Mouse (Mus musculus): ENCODE results near the gene Plekha7. TPM values are rescaled to one million over a fixed set of nuclear protein-coding genes. Genes with fewer than 3 reads are reported as not detected.

The Plekha7 gene
- polyA plus RNA-seq, 1 experiment = 29.2 TPM

- TF ChIP-seq GATA1 (IDR thresholded peaks at IDR 0.05; ENCODE audit: low read length) = no peak
Observed at GRCm38 (mm10) chr7:116223010-116223783, 85.0 kb downstream of the Plekha7 start.

GRCm38 (mm10) chr7:116222288-116223009, 85.7 kb downstream of the Plekha7 start:
- no peak for TF ChIP-seq GATA1 (IDR thresholded peaks at IDR 0.05; ENCODE audit: low read length)

GRCm38 (mm10) chr7:116221883-116222282, 86.3 kb downstream of the Plekha7 start:
- no peak for TF ChIP-seq GATA1 (IDR thresholded peaks at IDR 0.05; ENCODE audit: low read length)

GRCm38 (mm10) chr7:116220103-116220707, 88.0 kb downstream of the Plekha7 start:
- TF ChIP-seq GATA1 (IDR thresholded peaks at IDR 0.05; ENCODE audit: low read length) = no peak

GRCm38 (mm10) chr7:116217747-116218146, 90.4 kb downstream of the Plekha7 start:
- TF ChIP-seq GATA1 (IDR thresholded peaks at IDR 0.05; ENCODE audit: low read length) = no peak

GRCm38 (mm10) chr7:116211904-116212303, 96.3 kb downstream of the Plekha7 start:
- no peak for TF ChIP-seq GATA1 (IDR thresholded peaks at IDR 0.05; ENCODE audit: low read length)

GRCm38 (mm10) chr7:116209926-116210631, 98.1 kb downstream of the Plekha7 start:
- no peak for TF ChIP-seq GATA1 (IDR thresholded peaks at IDR 0.05; ENCODE audit: low read length)

GRCm38 (mm10) chr7:116208880-116209279, 99.3 kb downstream of the Plekha7 start:
- TF ChIP-seq GATA1 (IDR thresholded peaks at IDR 0.05; ENCODE audit: low read length) = no peak

- TF ChIP-seq GATA1 (IDR thresholded peaks at IDR 0.05; ENCODE audit: low read length) = no peak
Observed at GRCm38 (mm10) chr7:116206806-116207571, 101.2 kb downstream of the Plekha7 start.

GRCm38 (mm10) chr7:116205451-116205850, 102.7 kb downstream of the Plekha7 start:
- TF ChIP-seq GATA1 (IDR thresholded peaks at IDR 0.05; ENCODE audit: low read length) = no peak

GRCm38 (mm10) chr7:116202033-116202681, 106.0 kb downstream of the Plekha7 start:
- no peak for TF ChIP-seq GATA1 (IDR thresholded peaks at IDR 0.05; ENCODE audit: low read length)

GRCm38 (mm10) chr7:116200951-116201351, 107.2 kb downstream of the Plekha7 start:
- no peak for TF ChIP-seq GATA1 (IDR thresholded peaks at IDR 0.05; ENCODE audit: low read length)

- no peak for TF ChIP-seq GATA1 (IDR thresholded peaks at IDR 0.05; ENCODE audit: low read length)
Observed at GRCm38 (mm10) chr7:116200544-116200943, 107.6 kb downstream of the Plekha7 start.

- no peak for TF ChIP-seq GATA1 (IDR thresholded peaks at IDR 0.05; ENCODE audit: low read length)
Observed at GRCm38 (mm10) chr7:116198902-116199301, 109.3 kb downstream of the Plekha7 start.
